Mouse (Mus musculus): ENCODE results near the gene Gm9821. TPM values are rescaled to one million over a fixed set of nuclear protein-coding genes. Genes with fewer than 3 reads are reported as not detected.

Gm9821 gene
- polyA plus RNA-seq, 1 experiment from 2014 or later, result 0.69 TPM

DNA sequence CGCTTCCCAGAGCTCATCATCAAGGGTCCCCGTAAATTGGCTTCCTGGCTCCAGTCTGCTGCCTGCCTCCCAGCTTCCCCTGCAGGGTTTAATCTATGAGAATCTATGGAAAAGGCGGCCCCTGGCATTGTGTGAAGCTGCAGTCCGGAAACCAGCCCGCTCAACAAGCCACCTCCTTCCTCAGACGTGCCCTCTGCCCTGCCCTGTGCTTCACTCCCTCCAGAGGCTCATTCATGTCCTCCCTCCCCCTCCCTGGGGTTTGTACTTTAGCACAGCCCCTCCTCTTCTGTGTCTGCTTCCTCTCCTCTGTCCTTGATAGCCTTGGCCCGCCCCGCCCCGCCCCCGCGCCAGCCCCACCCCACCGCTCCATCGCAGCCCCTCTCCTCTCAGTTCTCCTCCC lies 38.9 kb downstream of the Gm9821 start:
- ATAC-seq (no peak), DNase-seq (ENCODE audit: low read depth, low spot score) (no peak)
- no peaks in the 10 kb centered on the region for H3K27me3 ChIP-seq
- in situ Hi-C loops (cut with MboI; ENCODE audit: low pct_unique_long_range_greater_than_20kb), result loop anchor here (10.0 to 25.0 kb wide), 2 partner anchors 190 to 453 kb away; partner anchors contain the start of gene Cry2
- CTCF ChIA-PET, result interaction anchor here (1.7 kb wide), 1 partner anchor 74 kb away, joined by 4 read pairs; no protein-coding TSS in a partner anchor
- TF ChIP-seq CTCF (IDR thresholded peaks at IDR 0.05), result no peak
- POLR2A ChIA-PET, result no interaction called here

DNA sequence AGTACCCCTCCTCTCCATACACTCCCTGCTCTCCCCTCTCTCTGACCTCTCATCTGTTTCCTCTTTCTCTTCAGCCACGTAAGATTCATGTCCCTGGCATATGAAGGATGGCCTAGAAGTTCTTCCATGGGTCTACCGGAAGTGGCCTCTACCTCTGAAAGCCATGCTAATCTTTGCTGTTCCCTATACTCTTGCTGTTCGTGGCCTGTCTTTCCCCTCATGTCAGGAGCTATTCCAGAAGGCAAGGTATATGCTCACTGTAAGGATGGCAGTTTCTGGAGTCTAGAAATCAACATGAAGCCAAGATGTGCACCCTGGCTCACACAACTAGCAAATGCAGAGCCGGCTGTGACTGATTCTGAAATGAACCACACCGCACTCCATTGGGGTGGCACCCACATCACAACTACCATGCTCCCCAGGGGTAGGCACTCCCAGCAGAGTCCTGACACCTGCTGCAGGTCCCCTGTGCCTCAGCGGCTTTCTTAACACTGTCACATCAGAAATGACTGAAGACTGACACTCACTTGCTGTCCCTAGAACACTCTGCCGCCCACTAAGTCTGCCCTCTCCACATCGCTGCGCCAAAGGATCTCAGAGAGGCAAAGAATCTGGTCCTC lies 39.5 kb downstream of the Gm9821 start:
- POLR2A ChIA-PET, result no interaction called here
- ATAC-seq (no peak), DNase-seq (ENCODE audit: low read depth, low spot score) (no peak)
- CTCF ChIA-PET, result interaction anchor here (1.7 kb wide), 1 partner anchor 74 kb away, joined by 4 read pairs; no protein-coding TSS in a partner anchor
- in situ Hi-C loops (cut with MboI; ENCODE audit: low pct_unique_long_range_greater_than_20kb), result loop anchor here (10.0 to 25.0 kb wide), 2 partner anchors 190 to 452 kb away; partner anchors contain the start of gene Cry2
- H3K27me3 ChIP-seq, result no peaks in the 10 kb centered on the region
- no peak for TF ChIP-seq CTCF (IDR thresholded peaks at IDR 0.05)

DNA sequence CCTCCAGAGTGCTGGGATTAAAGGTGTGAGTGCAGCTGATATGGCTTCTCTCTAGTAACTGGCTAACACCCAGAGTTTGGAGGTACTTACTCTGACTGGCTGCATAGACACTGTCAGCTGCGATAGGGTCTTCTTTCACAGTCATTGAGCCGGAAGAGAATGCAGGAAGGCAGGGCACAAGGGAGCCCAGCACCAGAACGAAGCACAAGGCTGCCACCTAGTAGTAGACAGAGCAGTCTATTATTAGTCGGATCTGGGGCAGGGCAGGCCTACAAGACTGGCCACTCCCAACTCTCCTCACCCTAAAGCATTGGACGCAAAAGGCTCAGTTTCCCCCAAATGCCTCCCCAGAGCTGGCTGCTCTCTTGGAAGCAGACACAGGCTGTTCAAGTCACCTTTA lies 40.6 kb downstream of the Gm9821 start:
- in situ Hi-C loops (cut with MboI; ENCODE audit: low pct_unique_long_range_greater_than_20kb), result loop anchor here (10.0 to 25.0 kb wide), 2 partner anchors 189 to 451 kb away; partner anchors contain the start of gene Cry2
- no peak for ATAC-seq
- DNase-seq (ENCODE audit: low read depth, low spot score), result no peak
- CTCF ChIA-PET, result interaction anchor here (1.3 to 2.4 kb wide), 2 partner anchors 10 to 13 kb away, joined by 4 to 16 read pairs; no protein-coding TSS in a partner anchor
- H3K27me3 ChIP-seq, result no peaks in the 10 kb centered on the region
- POLR2A ChIA-PET, result no interaction called here
- no peak for TF ChIP-seq CTCF (IDR thresholded peaks at IDR 0.05)

DNA sequence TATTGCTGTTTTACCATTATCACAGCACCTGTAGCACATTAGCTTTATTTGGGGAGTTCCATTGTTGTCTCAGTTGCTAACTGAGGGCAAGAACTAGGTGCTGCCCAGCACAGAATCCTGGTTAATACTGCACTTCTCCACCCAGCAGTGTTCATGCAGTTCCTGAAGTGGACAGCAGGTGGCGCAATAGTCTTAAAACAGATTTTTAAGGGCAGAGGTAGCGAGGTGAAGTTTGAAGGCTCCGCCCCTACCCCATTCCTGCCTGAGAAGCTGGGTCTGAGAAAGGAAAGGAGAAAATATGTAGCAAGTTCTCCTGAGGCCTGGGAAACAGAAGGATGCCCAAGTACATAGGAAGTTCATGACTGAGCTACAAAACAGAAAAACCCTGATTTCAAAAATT lies 42.0 kb downstream of the Gm9821 start:
- no peaks in the 10 kb centered on the region for H3K27me3 ChIP-seq
- CTCF ChIA-PET, result interaction anchor here (0.8 to 2.4 kb wide), 17 partner anchors 8 to 504 kb away, joined by 3 to 17 read pairs (median 5); no protein-coding TSS in a partner anchor
- peak; percentile 90 for TF ChIP-seq CTCF (IDR thresholded peaks at IDR 0.05)
- in situ Hi-C loops (cut with MboI; ENCODE audit: low pct_unique_long_range_greater_than_20kb), result loop anchor here (10.0 to 25.0 kb wide), 2 partner anchors 187 to 450 kb away; partner anchors contain the start of gene Cry2
- ATAC-seq (no peak), DNase-seq (ENCODE audit: low read depth, low spot score) (no peak)
- POLR2A ChIA-PET, result interaction anchor here (1.1 kb wide), 1 partner anchor 54 kb away, joined by 3 read pairs; no protein-coding TSS in a partner anchor

DNA sequence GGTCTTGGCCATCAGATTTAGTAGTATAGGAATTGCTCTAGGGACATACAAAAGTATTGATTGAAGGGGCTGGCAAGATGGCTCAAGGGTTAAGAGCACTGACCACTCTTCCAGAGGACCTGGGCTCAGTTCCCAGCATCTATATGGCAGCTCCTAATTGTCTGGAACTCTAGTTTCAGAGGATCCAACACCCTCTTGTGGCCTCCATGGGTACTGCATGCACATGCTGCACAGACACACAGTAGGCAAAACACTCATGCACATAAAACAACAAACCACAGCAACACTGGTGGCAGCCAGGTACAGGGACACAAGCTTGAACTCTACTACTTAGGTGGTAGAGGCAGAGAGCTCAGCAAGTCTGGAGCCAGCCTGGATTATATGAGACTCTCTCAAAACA lies 44.2 kb downstream of the Gm9821 start:
- POLR2A ChIA-PET, result no interaction called here
- no peak for TF ChIP-seq CTCF (IDR thresholded peaks at IDR 0.05)
- no peak for ATAC-seq

DNA sequence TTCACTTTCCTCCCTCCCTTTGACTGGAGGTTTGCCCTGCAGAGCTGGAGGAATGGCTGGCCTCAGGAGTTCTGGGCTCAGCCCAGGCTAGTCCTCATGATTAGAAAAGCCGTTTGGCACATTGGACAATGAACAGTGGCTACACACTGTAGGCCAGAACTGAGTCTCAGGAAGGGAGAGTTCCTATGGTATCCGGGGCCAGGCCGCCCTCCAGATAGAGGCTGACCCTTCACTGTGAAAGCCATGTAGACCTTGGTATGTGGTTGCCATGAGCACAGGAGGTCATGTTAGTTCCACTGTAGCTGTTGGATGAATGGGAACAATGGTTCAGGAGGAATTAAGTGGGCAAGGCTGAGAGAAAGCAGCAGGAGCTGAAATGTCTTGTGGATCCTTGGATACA lies 47.9 kb downstream of the Gm9821 start:
- in situ Hi-C loops (cut with MboI; ENCODE audit: low pct_unique_long_range_greater_than_20kb), result loop anchor here (10.0 to 25.0 kb wide), 2 partner anchors 331 to 444 kb away; partner anchors contain the start of gene Cry2
- no peaks in the 10 kb centered on the region for H3K27me3 ChIP-seq
- ChIA-PET CTCF (no interaction called here), POLR2A (no interaction called here)
- TF ChIP-seq CTCF (IDR thresholded peaks at IDR 0.05), result no peak
- DNase-seq (ENCODE audit: low read depth, low spot score) (no peak), ATAC-seq (no peak)

More for the DNA sequence above, 44.2 kb downstream of the Gm9821 start:
- DNase-seq (ENCODE audit: low read depth, low spot score), result no peak
- H3K27me3 ChIP-seq, result no peaks in the 10 kb centered on the region
- in situ Hi-C loops (cut with MboI; ENCODE audit: low pct_unique_long_range_greater_than_20kb), result loop anchor here (10.0 to 25.0 kb wide), 3 partner anchors 185 to 448 kb away; partner anchors contain the start of gene Cry2
- CTCF ChIA-PET, result interaction anchor here (1.1 to 2.1 kb wide), 3 partner anchors 10 to 31 kb away, joined by 3 to 7 read pairs (median 3); no protein-coding TSS in a partner anchor

DNA sequence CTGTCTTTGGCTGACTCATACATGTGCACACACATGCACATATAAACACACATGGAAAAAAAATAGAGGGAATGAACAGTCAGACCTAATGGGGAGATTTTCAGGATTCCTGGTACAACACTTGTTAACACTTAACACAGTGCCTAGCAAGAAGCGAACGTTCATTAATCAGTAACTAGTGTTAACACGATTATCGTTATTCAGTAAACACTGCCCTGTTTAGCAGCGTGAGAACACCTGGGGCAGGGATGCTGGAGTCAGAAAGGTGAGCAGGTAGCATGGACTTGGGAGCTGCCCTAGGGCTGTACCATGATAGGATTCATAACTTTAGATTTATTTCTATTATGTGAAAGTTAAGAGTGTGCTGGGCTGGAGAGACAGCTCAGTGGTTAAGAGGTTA lies 50.5 kb downstream of the Gm9821 start:
- DNase-seq (ENCODE audit: low read depth, low spot score) (no peak), ATAC-seq (no peak)
- POLR2A ChIA-PET, result no interaction called here

More for the DNA sequence above, 50.5 kb downstream of the Gm9821 start:
- no peaks in the 10 kb centered on the region for H3K27me3 ChIP-seq
- in situ Hi-C loops (cut with MboI; ENCODE audit: low pct_unique_long_range_greater_than_20kb), result loop anchor here (10.0 to 25.0 kb wide), 2 partner anchors 329 to 441 kb away; partner anchors contain the start of gene Cry2
- TF ChIP-seq CTCF (IDR thresholded peaks at IDR 0.05), result no peak
- CTCF ChIA-PET, result interaction anchor here (1.0 to 1.6 kb wide), 2 partner anchors 8 to 9 kb away, joined by 4 to 6 read pairs; no protein-coding TSS in a partner anchor

Other genes with a start within 250 kb of the Gm9821 start
- gene Atg13, start 235.1 kb upstream of the Gm9821 start, polyA plus RNA-seq (2021), result 25.3 TPM
- 11.4 TPM for gene Harbi1, start 234.9 kb upstream of the Gm9821 start, polyA plus RNA-seq (2021)
- gene Ambra1, start 215.6 kb upstream of the Gm9821 start, polyA plus RNA-seq (2021), result 27.5 TPM
- not detected for gene Chrm4, start 18.5 kb upstream of the Gm9821 start, polyA plus RNA-seq (2021)
- 0.13 TPM for gene Mdk, start 13.4 kb upstream of the Gm9821 start, polyA plus RNA-seq (2021)
- gene Dgkz, start 30.2 kb downstream of the Gm9821 start, polyA plus RNA-seq (2021), result 38.5 TPM
- gene Creb3l1, start 78.8 kb downstream of the Gm9821 start, polyA plus RNA-seq (2021), result 3.6 TPM
- 69.9 TPM for gene Phf21a, start 147.4 kb downstream of the Gm9821 start, polyA plus RNA-seq (2021)

All from Patski (cell line).